ENCODE assay signal across 8 mouse cellular contexts in genomic region chr5:24601911-24602750, GRCm38 (mm10). TPM values are rescaled to one million over a fixed set of nuclear protein-coding genes. Genes with fewer than 3 reads are reported as not detected.
A peak's percentile ranks its signal among the peaks of the same experiment; 100 is the strongest.
DNase-seq lines count a peak whose midpoint lies in the region; ATAC-seq and TF ChIP-seq lines count a peak whose summit lies in the region.
"Had no signal": no experiment of that assay in that cellular context is flagged by ENCODE, and none has a peak within 500 bp of the region (broad histone marks: within the 10 kb centered on the region; RNA-seq: fewer than 3 reads in every experiment).

No protein-coding gene starts in this region.

- under 1% methylated on average over 72 of the region's 73 CpGs for WGBS in forebrain, embryonic 14.5 days
- WGBS in hindbrain, embryonic 10.5 days: under 1% methylated on average over 73 of the region's 73 CpGs
- WGBS in limb, embryonic 13.5 days: under 1% methylated on average over 73 of the region's 73 CpGs
- under 1% methylated on average over 73 of the region's 73 CpGs for WGBS in midbrain, embryonic 14.5 days

- peak overlapping the region; percentile 73 for H3K9ac ChIP-seq in MEL (ENCODE audit: control insufficient read depth, low read depth, low read length, poor library complexity, severe bottlenecking)
- H3K9ac ChIP-seq in forebrain, embryonic 14.5 days (ENCODE audit: low read length): peak overlapping the region; percentile 84
- H3K9ac ChIP-seq in limb, embryonic 13.5 days: peak overlapping the region; percentile 97
- peak overlapping the region; percentile 86 for H3K9ac ChIP-seq in midbrain, embryonic 14.5 days (replicated peaks; ENCODE audit: low read length)

- no peaks in the 10 kb centered on the region; the same call in 1 of the 2 replicates for H3K79me2 ChIP-seq in MEL (ENCODE audit: control insufficient read depth, insufficient read depth, low read length, poor library complexity)

- ATAC-seq in forebrain, embryonic 14.5 days: peak; percentile 26
- ATAC-seq in limb, embryonic 13.5 days (ENCODE audit: low FRiP score, low read depth): peak; percentile 44; the same call in 1 of the 2 replicates
- ATAC-seq in midbrain, embryonic 14.5 days (ENCODE audit: low FRiP score, low TSS enrichment): peak; percentile 46

- DNase-seq in MEL (ENCODE audit: low read depth, low spot score): peak; percentile 67
- peak; percentile 86 for DNase-seq in adrenal gland, postnatal 14 days
- DNase-seq in forebrain, embryonic 14.5 days (ENCODE audit: low spot score): peak; percentile 85
- peak; percentile 83 for DNase-seq in hindbrain, embryonic 10.5 days (ENCODE audit: low spot score)
- peak; percentile 89 for DNase-seq in midbrain, embryonic 14.5 days
- peak; percentile 81 for DNase-seq in testis, postnatal 14 days (ENCODE audit: low spot score)

- H3K36me3 ChIP-seq in MEL (ENCODE audit: control insufficient read depth in 1 of 2, insufficient read depth in 2 of 2, low read length in 2 of 2): no peaks in the 10 kb centered on the region
- H3K36me3 ChIP-seq in forebrain, embryonic 14.5 days (ENCODE audit: control insufficient read depth, insufficient read depth, low read length): no peaks in the 10 kb centered on the region
- H3K36me3 ChIP-seq in hindbrain, embryonic 10.5 days: no peaks in the 10 kb centered on the region
- no peaks in the 10 kb centered on the region for H3K36me3 ChIP-seq in limb, embryonic 13.5 days
- H3K36me3 ChIP-seq in midbrain, embryonic 14.5 days (ENCODE audit: control insufficient read depth, insufficient read depth, low read length): no peaks in the 10 kb centered on the region

- peaks cover 2% of the 10 kb centered on the region in 2 experiments; a peak in 2 of 4 replicates for H3K4me1 ChIP-seq in MEL (ENCODE audit: control insufficient read depth in 1 of 2, insufficient read depth in 2 of 2, low read length in 2 of 2)
- peaks cover 77% of the 10 kb centered on the region for H3K4me1 ChIP-seq in forebrain, embryonic 14.5 days (ENCODE audit: control insufficient read depth, insufficient read depth, low read length)
- H3K4me1 ChIP-seq in hindbrain, embryonic 10.5 days (replicated peaks): peaks cover 93% of the 10 kb centered on the region
- peaks cover 78% of the 10 kb centered on the region for H3K4me1 ChIP-seq in limb, embryonic 13.5 days
- peaks cover 81% of the 10 kb centered on the region for H3K4me1 ChIP-seq in midbrain, embryonic 14.5 days (ENCODE audit: control insufficient read depth, insufficient read depth, low read length)

- TF ChIP-seq EP300 in MEL (IDR thresholded peaks at IDR 0.05; ENCODE audit: low read depth in 1 of 2, low read length in 2 of 2): no peak

- H3K27me3 ChIP-seq in MEL (ENCODE audit: control insufficient read depth in 1 of 2, insufficient read depth in 2 of 2, low read length in 2 of 2): peaks cover 48 to 63% of the 10 kb centered on the region in 2 experiments
- H3K27me3 ChIP-seq in forebrain, embryonic 14.5 days (replicated peaks; ENCODE audit: control insufficient read depth, insufficient read depth, low read length): no peaks in the 10 kb centered on the region
- H3K27me3 ChIP-seq in hindbrain, embryonic 10.5 days (ENCODE audit: insufficient read depth, poor library complexity, severe bottlenecking): peaks cover 61% of the 10 kb centered on the region
- H3K27me3 ChIP-seq in limb, embryonic 13.5 days: no peaks in the 10 kb centered on the region
- no peaks in the 10 kb centered on the region for H3K27me3 ChIP-seq in midbrain, embryonic 14.5 days (ENCODE audit: control insufficient read depth, insufficient read depth, low read length)

- no peak for TF ChIP-seq RAD21 in MEL (IDR thresholded peaks at IDR 0.05; ENCODE audit: low read depth, low read length)

- 0 out of 6 replicates have a peak, but pooled peaks of 1 of the 3 experiments have one; percentile 5 for TF ChIP-seq CTCF in MEL (IDR thresholded peaks at IDR 0.05 in 2 of 3, conservative IDR thresholded peaks at IDR 0.05 in 1 of 3; ENCODE audit: control insufficient read depth in 1 of 3, insufficient read depth in 1 of 3, low read depth in 2 of 3, low read length in 3 of 3, poor library complexity in 1 of 3, severe bottlenecking in 1 of 3)

- peak overlapping the region; percentile 94 for H3K4me2 ChIP-seq in forebrain, embryonic 14.5 days (ENCODE audit: low read length)
- H3K4me2 ChIP-seq in limb, embryonic 13.5 days (replicated peaks): peak overlapping the region; percentile 92
- peak overlapping the region; percentile 97 for H3K4me2 ChIP-seq in midbrain, embryonic 14.5 days (ENCODE audit: low read length)

- H3K4me3 ChIP-seq in MEL (ENCODE audit: control insufficient read depth in 1 of 2, insufficient read depth in 1 of 2, low read depth in 2 of 2, low read length in 2 of 2): peak overlapping the region; percentile 51 to 93
- H3K4me3 ChIP-seq in forebrain, embryonic 14.5 days (ENCODE audit: low read depth, low read length): peak overlapping the region; percentile 57
- peak overlapping the region; percentile 69 for H3K4me3 ChIP-seq in hindbrain, embryonic 10.5 days
- H3K4me3 ChIP-seq in limb, embryonic 13.5 days: peak overlapping the region; percentile 72
- peak overlapping the region; percentile 61 for H3K4me3 ChIP-seq in midbrain, embryonic 14.5 days (replicated peaks; ENCODE audit: low read depth, low read length)

- no peak overlapping the region for H3K27ac ChIP-seq in MEL (ENCODE audit: control insufficient read depth, low read depth, low read length)
- H3K27ac ChIP-seq in forebrain, embryonic 14.5 days (ENCODE audit: low read depth, low read length): peak overlapping the region; percentile 99
- peak overlapping the region; percentile 98 for H3K27ac ChIP-seq in hindbrain, embryonic 10.5 days
- H3K27ac ChIP-seq in limb, embryonic 13.5 days: peak overlapping the region; percentile 100
- H3K27ac ChIP-seq in midbrain, embryonic 14.5 days (replicated peaks; ENCODE audit: low read depth, low read length): peak overlapping the region; percentile 99

- TF ChIP-seq POLR2A in MEL (IDR thresholded peaks at IDR 0.05; ENCODE audit: control insufficient read depth in 1 of 2, insufficient read depth in 1 of 2, low read depth in 1 of 2, low read length in 2 of 2, poor library complexity in 1 of 2): peak in 1 of 2 experiments; percentile 33; a peak in 1 of 4 replicates

- H3K9me3 ChIP-seq in MEL (replicated peaks; ENCODE audit: insufficient read depth, low read length): no peaks in the 10 kb centered on the region
- no peaks in the 10 kb centered on the region for H3K9me3 ChIP-seq in forebrain, embryonic 14.5 days (replicated peaks; ENCODE audit: control insufficient read depth, low read length)
- no peaks in the 10 kb centered on the region for H3K9me3 ChIP-seq in hindbrain, embryonic 10.5 days
- no peaks in the 10 kb centered on the region for H3K9me3 ChIP-seq in limb, embryonic 13.5 days
- no peaks in the 10 kb centered on the region for H3K9me3 ChIP-seq in midbrain, embryonic 14.5 days (ENCODE audit: control insufficient read depth, low read length)

TF ChIP-seq in MEL, 35 proteins besides CTCF, POLR2A, EP300 and RAD21 (continues in another document):
- no peak for TF ChIP-seq ZKSCAN1 (IDR thresholded peaks at IDR 0.05; ENCODE audit: low read depth, low read length)
- TF ChIP-seq POLR2AphosphoS5 (IDR thresholded peaks at IDR 0.05; ENCODE audit: borderline replicate concordance, low read depth, low read length): no peak
- no peak for TF ChIP-seq ZC3H11A (IDR thresholded peaks at IDR 0.05; ENCODE audit: low read depth, low read length)
- no peak for TF ChIP-seq ZMIZ1 (IDR thresholded peaks at IDR 0.05; ENCODE audit: low read depth, low read length)
- no peak for TF ChIP-seq BHLHE40 (IDR thresholded peaks at IDR 0.05; ENCODE audit: borderline replicate concordance, low read depth, low read length)

RNA-seq across cellular contexts. Expression of gene Chpf2, which starts 15.6 kb away (rescaled TPM):
- 37.1 and 37.9 TPM in 2 replicates for total RNA-seq in MEL (2012; rRNA removed)
- polyA plus RNA-seq in MEL (2012; ENCODE audit: insufficient read depth in 1 of 2, insufficient read length in 2 of 2, low read depth in 1 of 2, low replicate concordance in 2 of 2, missing spikeins in 1 of 2): 10 to 100 TPM in 1 of 2 experiments, not detected in 1; 39.7 TPM
- 32.3 and 44.0 TPM in 2 replicates for total RNA-seq in adrenal gland, postnatal 14 days (2021)
- polyA plus RNA-seq in forebrain, embryonic 14.5 days (2014; fragmentation: Nextera tagmentation; extraction: Ambion mirVana): 10.6 and 13.8 TPM in 2 replicates
- 16.5 and 19.3 TPM in 2 replicates for polyA plus RNA-seq in hindbrain, embryonic 10.5 days (2016; fragmentation: Nextera tagmentation; extraction: Ambion mirVana)
- 31.6 and 33.3 TPM in 2 replicates for polyA plus RNA-seq in limb, embryonic 13.5 days (2015; fragmentation: Nextera tagmentation; extraction: Ambion mirVana)
- 12.4 and 19.4 TPM in 2 replicates for polyA plus RNA-seq in midbrain, embryonic 14.5 days (2014; fragmentation: Nextera tagmentation; extraction: Ambion mirVana)

RNA-seq across cellular contexts. Expression of gene Smarcd3, which starts 22.1 kb away (rescaled TPM):
- 2.1 and 2.7 TPM in 2 replicates for total RNA-seq in MEL (2012; rRNA removed)
- 10 to 100 TPM in 1 of 2 experiments, not detected in 1; 16.5 TPM for polyA plus RNA-seq in MEL (2012; ENCODE audit: insufficient read depth in 1 of 2, insufficient read length in 2 of 2, low read depth in 1 of 2, low replicate concordance in 2 of 2, missing spikeins in 1 of 2)
- total RNA-seq in adrenal gland, postnatal 14 days (2021): 15.5 and 24.3 TPM in 2 replicates
- 170 and 177 TPM in 2 replicates for polyA plus RNA-seq in forebrain, embryonic 14.5 days (2014; fragmentation: Nextera tagmentation; extraction: Ambion mirVana)
- 22.8 and 35.7 TPM in 2 replicates for polyA plus RNA-seq in hindbrain, embryonic 10.5 days (2016; fragmentation: Nextera tagmentation; extraction: Ambion mirVana)
- polyA plus RNA-seq in limb, embryonic 13.5 days (2015; fragmentation: Nextera tagmentation; extraction: Ambion mirVana): 51.2 and 51.3 TPM in 2 replicates
- 158 and 199 TPM in 2 replicates for polyA plus RNA-seq in midbrain, embryonic 14.5 days (2014; fragmentation: Nextera tagmentation; extraction: Ambion mirVana)

RNA-seq across cellular contexts. Expression of gene Abcf2, which starts 24.9 kb away (rescaled TPM):
- 228 and 257 TPM in 2 replicates for total RNA-seq in MEL (2012; rRNA removed)
- 100 to 1,000 TPM in 1 of 2 experiments, not detected in 1; 244 TPM for polyA plus RNA-seq in MEL (2012; ENCODE audit: insufficient read depth in 1 of 2, insufficient read length in 2 of 2, low read depth in 1 of 2, low replicate concordance in 2 of 2, missing spikeins in 1 of 2)
- 59.3 and 67.0 TPM in 2 replicates for total RNA-seq in adrenal gland, postnatal 14 days (2021)
- 111 and 112 TPM in 2 replicates for polyA plus RNA-seq in forebrain, embryonic 14.5 days (2014; fragmentation: Nextera tagmentation; extraction: Ambion mirVana)
- 125 and 159 TPM in 2 replicates for polyA plus RNA-seq in hindbrain, embryonic 10.5 days (2016; fragmentation: Nextera tagmentation; extraction: Ambion mirVana)
- 120 and 128 TPM in 2 replicates for polyA plus RNA-seq in limb, embryonic 13.5 days (2015; fragmentation: Nextera tagmentation; extraction: Ambion mirVana)
- polyA plus RNA-seq in midbrain, embryonic 14.5 days (2014; fragmentation: Nextera tagmentation; extraction: Ambion mirVana): 79.3 and 88.1 TPM in 2 replicates

RNA-seq across cellular contexts. Expression of gene 4931409K22Rik, which starts 45.5 kb away (rescaled TPM):
- total RNA-seq in MEL (2012; rRNA removed): not detected in 2 replicates
- not detected for polyA plus RNA-seq in MEL (2012; ENCODE audit: insufficient read depth in 1 of 2, insufficient read length in 2 of 2, low read depth in 1 of 2, low replicate concordance in 2 of 2, missing spikeins in 1 of 2)
- not detected in 2 replicates for total RNA-seq in adrenal gland, postnatal 14 days (2021)
- polyA plus RNA-seq in forebrain, embryonic 14.5 days (2014; fragmentation: Nextera tagmentation; extraction: Ambion mirVana): 0.06 and 0.09 TPM in 2 replicates
- polyA plus RNA-seq in hindbrain, embryonic 10.5 days (2016; fragmentation: Nextera tagmentation; extraction: Ambion mirVana): 0.07 and 0.10 TPM in 2 replicates
- polyA plus RNA-seq in limb, embryonic 13.5 days (2015; fragmentation: Nextera tagmentation; extraction: Ambion mirVana): 0.17 and 0.49 TPM in 2 replicates
- not detected in 2 replicates for polyA plus RNA-seq in midbrain, embryonic 14.5 days (2014; fragmentation: Nextera tagmentation; extraction: Ambion mirVana)
- total RNA-seq: left cerebral cortex, postnatal 25 days had no signal
